Mouse (Mus musculus): ENCODE results near the gene Cpsf4.
"Not testable (repeated sequence)": the region's sequence is repeated elsewhere in the genome, so short reads cannot be mapped to it uniquely, and the experiment has no call there.

The Cpsf4 gene

DNA sequence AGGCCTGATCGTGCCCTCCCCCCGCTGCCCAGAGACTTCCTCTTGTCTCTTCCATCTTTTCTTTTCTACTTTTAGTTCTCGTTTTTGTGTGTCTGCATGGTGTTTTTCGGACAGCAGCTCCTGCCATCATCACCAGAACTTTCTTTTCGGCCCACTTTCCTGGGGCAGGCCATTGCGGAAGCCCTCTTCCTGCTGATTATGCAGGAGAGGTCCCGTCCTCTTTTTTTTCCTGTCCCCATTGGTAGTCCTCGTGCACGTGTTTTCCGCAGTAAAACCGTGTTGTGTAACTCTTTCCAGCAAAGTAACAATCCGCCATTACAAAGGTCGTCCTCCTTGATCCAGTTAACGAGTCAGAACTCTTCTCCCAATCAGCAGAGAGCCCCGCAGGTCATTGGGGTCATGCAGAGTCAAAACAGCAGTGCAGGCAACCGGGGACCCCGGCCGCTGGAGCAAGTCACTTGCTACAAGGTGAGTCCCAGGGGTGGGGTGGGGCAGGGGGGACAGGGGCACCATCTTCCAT, 11.5 kb downstream of the Cpsf4 start:
- DNase-seq (ENCODE audit: low spot score), result peak; percentile 69

DNA sequence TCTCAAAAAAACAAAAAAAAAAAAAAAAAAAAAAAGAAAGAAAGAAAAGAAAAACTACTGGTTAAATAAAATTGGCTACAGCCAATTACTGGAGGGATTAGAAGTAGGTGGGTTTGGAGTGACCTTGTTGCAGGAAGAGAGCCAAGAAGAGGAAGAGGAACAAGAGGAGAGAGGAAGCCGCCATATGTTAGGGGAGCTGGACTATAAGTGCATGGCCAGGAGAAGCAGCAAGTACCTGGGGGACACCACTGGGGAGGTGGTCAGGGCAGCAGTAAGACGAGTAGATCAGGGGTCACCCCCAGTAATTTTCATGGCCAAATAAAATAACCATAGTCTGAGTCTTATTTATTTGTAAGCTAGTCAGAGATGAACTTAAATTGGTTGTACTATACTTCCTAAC, 18.2 kb downstream of the Cpsf4 start:
- DNase-seq (ENCODE audit: low spot score), result no peak

DNA sequence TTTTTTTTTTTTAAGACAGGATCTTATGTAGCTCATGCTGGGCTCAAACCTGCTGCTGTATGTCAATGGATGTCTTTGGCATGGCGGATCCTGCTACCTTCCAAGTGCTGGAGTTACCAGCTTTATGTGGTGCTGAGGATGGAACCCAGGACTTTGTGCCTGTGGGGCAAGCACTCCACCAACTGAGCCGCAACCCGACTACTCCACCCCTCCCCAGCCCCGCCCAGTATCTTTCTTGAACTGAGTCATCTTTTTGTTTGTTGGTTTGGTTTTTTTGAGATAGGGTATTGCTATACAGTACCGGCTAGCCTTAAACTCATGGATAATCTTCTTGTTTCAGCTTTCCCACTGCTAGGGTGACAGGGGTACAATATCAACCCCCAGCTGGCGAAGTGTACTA, 22.4 kb downstream of the Cpsf4 start:
- DNase-seq (ENCODE audit: low spot score), result no peak

DNA sequence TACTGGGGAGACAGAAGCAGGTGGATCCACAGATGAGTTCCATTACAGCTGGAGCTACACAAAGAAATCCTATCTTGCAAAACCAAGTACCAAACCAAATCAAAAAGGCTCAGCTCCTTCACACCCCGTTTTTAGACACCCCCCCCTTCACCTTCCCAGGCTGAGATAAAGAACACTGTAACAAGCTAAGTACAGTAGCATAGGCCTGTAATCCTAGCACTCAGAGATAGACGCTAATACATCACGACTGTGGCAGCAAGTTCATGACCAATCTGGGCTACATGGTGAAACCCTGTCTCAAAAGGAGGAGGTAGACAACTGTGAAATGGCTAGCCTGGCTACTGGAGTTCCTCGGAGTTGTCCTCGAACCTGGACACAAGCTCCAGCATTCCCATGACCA, 23.4 kb downstream of the Cpsf4 start:
- no peak for DNase-seq (ENCODE audit: low spot score)

DNA sequence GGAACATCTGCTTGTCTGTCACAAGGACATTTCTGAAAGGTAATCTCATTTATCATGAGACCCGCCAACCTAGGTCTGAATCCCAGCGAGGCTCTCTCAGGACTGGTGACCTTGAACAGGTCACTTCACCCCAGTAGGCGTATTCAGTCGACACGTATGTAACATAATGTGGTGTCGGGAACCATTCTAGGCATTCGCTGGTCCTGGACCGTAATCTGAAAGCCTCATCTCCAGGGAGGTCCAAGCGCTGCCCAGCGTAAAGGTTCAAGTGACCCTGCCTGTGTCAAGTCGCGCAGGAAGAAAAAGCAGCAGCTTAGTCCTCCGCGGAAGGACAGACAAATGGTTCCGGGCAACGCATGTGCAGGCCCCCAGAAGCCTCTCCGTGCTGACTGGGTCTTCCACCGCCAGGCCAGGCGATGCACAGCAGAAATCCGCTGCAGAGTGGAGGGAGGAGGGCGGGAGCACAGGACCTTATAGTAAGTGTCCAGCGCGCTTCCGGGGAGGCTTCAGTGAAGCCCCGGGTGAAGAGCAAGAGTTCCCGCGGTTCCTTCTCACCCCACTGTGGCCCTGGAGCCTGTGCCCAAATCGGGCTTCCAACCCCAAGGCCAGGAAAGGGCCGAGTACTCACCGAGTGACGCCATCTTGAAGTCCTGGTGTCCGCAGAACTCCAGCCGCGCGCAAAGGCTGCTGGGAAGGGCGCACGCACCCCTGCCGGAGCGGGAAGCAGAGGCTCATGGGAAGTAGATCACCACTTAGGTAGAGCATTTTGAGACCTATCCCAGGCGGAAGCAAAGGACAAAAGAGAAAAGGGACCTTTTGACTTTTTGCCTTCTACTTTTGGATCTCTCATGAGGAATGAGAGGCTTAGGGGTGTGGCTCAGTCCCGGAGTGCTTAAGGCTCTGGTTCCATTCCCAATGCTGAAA, 24.1 kb downstream of the Cpsf4 start:
- peak; percentile 91 for DNase-seq (ENCODE audit: low spot score)

DNA sequence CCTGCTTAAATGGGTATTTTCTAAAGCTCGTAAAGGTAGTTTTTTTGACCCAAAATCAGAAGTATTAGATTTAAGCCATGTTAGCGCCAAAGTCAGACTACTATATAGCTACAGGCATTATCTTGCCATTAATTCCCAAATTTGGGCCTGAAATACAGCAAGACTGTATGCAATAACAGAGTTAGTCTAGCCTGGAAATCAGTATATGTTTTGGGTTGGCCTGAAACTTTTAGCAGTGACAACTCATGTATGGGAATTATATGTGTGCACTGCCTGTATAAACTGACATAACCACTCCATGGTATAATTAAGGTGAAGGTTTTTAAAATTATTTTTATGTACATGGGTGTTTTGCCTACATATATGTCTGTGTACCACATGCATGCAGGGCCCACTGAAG, 24.9 kb downstream of the Cpsf4 start, which contains the start of gene Atp5j2:
Gene Atp5j2 (minus strand): TSS at position 101 of the 400 bp plus-strand sequence.
- no peak for DNase-seq (ENCODE audit: low spot score)

DNA sequence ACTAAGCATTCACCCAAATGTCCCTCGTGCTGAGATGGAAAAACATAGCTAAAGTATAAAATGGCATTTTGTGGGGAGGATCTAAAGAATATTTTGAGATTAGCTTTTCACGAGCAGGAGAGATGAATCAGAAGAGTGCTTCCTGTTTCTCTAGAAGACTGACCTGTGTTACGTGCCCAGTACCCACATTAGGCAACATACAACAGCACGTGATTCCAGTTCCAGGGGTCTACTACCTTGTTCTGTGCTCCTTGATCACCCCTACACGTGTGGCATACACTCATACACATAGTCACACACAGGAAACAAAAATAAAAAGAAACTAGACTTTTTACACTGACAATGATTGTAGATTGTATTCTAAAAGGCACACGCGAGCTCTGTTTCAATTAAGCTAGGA, 33.4 kb downstream of the Cpsf4 start:
- DNase-seq (ENCODE audit: low spot score), result no peak

DNA sequence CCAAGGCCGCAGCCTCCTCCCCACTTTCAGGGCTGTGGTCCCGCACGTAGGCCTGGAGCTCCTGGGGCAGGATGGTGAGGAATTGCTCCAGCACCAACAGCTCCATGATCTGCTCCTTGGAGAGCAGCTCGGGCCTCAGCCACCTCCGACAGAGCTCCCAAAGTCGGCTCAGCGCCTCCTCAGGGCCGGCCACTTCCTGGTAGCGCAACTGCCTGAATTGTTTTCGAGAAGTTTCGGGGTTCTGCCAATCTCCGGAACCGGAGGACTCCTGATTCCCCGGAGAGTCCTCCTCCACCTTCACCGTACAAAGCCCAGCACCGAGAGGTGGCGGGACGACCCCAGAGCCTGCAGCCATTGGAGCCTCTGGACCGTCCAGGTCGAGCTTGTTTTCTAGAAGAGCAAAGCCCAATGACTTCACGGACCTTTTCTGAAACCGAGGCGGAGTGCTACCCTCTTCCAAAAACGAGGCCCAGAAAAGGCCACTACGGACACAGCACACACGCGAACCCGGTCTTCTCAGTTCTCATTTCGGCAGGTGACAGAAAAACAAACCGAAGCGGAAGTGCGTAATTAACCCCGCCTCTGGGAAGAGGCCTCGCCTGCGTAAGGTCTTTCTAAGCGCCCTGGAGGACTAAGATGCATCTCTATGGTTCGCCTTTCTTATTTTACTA, 34.4 kb downstream of the Cpsf4 start, which contains the start of gene Zkscan14:
Gene Zkscan14 (minus strand): TSS at position 548 of the 671 bp plus-strand sequence.
- peak; percentile 82 for DNase-seq (ENCODE audit: low spot score)

DNA sequence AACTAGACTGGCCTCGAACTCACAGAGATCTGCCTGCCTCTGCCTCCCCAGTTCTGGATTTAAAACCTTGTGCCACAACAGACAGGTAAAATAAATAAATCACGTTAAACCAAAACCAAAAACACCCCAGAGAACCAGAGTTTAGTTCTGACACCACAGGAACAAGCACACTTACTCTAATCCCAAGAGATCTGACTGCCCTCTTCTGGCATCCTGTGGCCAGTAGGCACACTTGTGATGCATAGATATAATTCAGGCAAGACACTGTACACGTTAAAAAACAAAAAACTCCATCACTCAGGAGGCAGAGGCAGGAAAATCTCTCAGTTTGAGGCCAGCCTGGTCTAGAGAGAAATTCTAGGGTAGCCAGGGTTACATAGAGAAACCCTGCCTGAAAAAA, 35.4 kb downstream of the Cpsf4 start:
- DNase-seq (ENCODE audit: low spot score), result no peak

DNA sequence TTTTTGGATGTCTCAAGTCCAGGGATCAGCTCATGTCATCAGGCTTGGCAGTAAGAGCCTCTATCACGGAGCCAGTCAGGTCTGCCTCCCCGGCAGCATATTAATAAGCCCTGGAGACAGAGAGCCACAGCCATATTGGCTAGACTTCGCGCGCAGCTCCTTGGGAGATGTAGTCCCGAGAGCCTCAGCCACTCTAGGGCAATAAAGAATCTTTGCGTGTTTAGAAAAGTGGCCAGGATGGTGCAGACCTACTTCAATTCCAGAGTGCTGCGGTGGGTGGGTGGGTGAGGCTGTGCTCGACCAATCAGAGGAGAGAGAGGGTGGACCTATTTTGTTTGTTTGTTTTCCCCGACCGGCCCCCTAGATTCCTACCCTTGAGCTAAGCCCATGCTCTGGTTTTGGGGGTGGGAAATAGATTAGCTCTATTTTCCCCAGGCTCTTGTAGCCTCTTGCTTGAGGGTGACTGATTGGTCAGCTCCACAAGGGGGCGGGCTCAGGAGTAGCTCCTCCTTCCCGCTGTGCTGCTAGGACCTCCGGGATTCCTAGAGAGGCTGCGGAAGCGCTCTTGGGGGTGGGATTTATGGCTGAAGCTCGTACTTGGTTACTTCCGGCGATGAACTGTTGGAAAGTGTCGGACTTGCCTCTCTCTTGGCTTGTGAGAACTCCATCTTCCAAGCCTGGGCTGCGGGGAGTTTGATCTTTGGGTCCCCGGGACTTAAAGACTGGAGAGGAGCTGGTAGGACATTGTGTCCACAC, 37.1 kb downstream of the Cpsf4 start, which contains the start of gene Zkscan5:
Gene Zkscan5 (plus strand): TSS at position 627 of the 756 bp plus-strand sequence.
- DNase-seq (ENCODE audit: low spot score), result peak; percentile 99

DNA sequence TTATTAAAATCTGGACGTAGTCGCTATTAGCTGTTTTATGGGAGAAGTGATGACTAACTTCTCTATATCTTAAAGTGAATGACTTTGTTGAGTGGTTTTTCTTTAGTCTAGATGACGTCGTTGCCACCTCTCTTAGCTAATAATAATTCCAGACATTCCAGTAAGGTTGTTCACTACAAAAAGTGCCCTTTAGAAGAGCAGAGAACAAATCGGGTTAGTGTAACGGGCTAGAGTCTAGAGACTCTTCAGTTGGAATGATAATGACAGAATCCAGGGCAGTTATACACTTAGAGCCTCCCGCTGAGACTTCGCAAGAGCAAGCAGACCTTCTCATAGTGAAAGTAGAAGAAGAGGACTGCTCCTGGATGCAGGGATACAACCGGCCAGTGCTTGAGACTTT, 38.0 kb downstream of the Cpsf4 start:
- DNase-seq (ENCODE audit: low spot score), result no peak

DNA sequence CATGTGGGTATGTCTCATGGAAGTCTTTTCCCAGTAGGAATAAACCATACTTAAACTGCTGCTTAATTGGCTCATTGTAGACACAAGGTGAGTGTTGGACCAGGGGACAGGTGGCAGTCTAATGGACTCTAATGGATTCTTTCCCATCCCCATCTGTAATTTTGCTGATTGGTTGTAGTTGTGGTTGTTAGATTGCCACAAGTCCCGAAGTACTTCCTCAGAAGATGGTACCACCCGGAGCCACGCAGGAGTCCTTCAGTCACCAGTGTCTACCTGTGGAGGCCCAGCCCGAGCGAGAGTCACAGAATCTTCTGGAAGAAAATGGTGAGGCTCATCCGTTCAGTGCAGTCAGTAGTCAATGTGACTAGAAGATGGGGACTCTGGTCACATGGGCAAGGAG, 40.4 kb downstream of the Cpsf4 start:
- DNase-seq (ENCODE audit: low spot score), result no peak

DNA sequence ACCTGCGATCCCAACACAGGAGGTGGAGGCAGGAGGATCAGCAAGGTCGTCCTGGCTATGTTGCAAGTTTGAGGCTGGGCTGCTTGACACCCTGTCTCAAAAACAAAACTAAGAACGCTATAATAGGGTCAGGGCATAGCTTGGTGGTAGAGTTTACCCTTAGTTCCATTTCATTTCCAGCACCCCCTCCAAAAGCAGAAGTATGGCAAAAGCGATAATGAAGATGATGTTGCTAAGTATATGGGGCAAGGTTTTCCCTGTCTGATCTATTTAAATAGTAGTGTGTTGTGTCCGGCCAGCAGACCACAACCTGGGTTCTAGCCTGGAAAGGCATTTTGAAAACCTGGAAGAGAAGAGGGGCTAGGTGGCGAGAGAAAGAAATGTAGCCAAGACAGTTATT, 40.9 kb downstream of the Cpsf4 start:
- no peak for DNase-seq (ENCODE audit: low spot score)

DNA sequence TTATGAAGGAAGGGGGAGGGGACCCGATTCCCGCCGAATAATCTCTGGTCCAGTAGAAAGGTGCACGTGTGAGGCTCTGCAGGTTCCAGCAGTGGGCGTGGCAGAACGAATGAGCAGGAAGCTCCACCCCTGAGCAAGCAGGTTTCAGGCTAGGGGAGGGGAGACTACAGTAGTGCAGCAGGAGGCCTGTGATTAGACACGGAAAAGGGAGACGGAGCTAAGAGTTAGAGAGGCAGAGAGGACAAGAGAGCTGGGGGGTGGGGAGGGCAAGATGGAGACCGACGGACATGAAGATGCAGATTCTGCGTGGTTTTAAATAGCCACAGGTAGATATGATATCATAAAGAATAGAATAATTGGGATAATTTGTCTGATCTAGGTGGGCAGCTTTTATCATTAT, 41.4 kb downstream of the Cpsf4 start:
- DNase-seq (ENCODE audit: low spot score), result not testable (repeated sequence)

DNA sequence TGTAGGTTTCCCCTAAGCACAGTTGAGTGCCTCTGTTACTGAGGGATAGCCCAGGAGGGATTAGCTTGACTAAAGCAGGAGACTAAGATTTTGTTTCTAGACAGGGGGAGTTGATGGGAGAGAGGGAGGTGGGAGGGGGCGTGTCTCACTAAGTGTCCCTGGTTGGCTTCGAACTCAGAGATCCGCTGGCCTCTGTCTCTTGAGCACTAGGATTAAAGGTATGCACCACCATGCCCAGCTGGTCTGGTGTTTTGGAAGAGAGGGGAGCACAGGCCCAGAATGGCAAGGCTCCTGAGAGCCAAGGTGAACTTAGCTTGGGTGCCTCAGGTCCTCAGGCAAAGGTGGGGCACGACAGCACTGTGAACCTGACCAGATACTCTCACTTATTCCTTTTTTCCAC, 44.3 kb downstream of the Cpsf4 start:
- no peak for DNase-seq (ENCODE audit: low spot score)

DNA sequence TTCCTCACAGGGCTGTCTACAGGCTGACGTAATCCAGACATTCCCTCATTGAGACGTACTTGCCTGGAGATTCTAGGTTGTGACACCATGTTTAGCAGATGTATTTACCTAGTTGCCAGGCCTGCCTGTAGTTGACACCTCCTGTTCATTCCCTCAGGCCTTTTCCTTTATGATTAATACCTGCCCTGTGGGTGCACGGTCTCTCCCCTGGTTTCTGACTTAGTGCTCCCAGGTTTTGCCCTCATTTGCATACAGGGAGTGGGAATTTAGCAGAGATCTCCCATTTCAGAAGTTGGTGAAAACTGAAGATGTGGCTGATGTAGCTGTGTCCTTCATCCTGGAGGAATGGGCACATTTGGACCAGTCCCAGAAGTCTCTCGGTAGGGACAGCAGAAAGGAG, 45.2 kb downstream of the Cpsf4 start:
- no peak for DNase-seq (ENCODE audit: low spot score)

DNA sequence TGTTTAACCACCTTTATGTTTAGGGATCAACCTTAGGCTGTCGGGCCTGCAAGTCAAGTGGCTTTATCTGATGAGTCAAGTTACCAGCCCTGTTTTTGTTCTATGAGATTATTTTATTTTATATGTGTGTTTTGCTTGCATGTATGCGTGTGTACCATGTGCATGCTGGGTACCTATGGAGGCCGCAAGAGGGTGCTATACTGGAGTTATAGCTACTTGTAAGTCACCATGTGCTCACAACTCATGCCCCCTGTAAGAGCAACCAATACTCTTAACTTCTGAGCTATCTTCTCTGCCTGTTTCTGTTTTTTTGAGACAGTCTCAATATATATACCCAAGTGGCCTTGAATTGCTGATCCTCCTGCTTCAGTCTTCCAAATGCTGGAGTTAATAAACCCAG, 46.5 kb downstream of the Cpsf4 start:
- DNase-seq (ENCODE audit: low spot score), result no peak

DNA sequence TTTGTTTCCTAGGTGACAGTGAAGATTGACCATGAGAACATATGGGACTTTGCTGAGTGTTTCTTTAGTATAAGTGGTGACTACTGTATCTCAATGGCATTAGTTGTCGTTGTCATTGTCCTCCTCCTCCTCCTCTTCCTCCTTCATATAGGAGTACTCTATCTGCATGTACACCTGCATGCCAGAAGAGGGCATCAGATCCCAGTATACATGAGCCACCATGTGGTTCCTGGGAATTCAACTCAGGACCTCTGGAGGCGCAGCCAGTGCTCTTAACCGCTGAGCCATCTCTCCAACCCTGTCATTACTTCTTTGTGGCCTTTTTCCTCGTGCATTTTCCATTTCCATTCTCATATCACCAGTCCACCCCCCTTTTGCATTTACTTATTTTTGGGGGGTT, 47.7 kb downstream of the Cpsf4 start:
- peak; percentile 41 for DNase-seq (ENCODE audit: low spot score)

DNA sequence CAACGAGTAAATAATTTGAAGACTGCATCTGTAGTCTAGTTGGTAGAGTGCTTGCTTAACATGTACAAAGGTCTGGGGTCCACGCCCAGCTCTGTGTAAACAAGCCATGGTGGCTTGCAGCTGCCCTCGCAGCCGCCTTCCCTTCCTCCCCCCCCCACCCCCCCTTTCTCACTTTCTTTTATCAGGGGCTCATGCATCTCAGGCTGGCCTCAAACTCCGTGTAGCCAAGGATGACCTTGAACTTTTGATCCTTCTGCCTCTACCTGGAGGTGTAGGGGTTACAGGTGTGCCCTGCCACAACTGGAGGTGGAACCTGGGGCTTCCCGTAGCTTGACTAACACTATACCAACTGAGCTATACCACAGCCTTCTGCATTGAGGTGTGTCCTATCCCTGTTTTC, 50.7 kb downstream of the Cpsf4 start:
- DNase-seq (ENCODE audit: low spot score), result peak; percentile 82

DNA sequence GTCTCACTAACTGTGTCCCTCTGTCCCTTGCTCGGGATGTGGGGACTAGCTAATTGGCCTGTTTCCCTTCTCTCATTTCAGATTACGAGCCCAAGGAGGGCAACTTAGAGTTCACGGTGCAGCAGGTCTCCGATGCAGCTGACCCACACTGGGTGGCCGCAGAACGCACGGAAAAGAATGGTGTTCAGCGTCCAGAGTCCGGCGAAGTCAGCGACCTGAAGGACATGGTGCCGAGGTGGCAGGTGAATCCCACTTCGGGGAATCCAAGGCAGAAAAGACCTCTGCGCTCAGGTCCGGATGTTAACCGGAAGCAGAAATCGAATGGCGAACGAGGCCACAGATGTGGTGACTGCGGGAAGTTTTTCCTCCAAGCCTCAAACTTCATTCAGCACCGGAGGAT, 51.2 kb downstream of the Cpsf4 start:
- peak; percentile 49 for DNase-seq (ENCODE audit: low spot score)

DNA sequence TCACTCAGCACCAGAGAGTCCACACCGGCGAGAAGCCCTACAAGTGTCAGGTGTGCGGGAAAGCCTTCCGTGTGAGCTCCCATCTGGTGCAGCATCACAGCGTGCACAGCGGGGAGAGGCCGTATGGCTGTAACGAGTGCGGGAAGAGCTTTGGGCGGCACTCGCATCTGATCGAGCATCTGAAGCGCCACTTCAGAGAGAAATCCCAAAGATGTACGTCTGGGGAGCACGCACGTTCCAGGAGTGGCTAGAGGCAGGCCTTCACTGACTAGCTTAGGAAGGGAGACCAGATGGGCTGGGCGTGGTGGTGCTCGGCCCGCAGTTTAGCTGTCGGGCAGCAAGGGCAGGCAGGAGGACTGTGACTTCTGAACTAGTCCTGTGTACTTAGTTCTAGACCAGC, 51.7 kb downstream of the Cpsf4 start:
- no peak for DNase-seq (ENCODE audit: low spot score)

DNA sequence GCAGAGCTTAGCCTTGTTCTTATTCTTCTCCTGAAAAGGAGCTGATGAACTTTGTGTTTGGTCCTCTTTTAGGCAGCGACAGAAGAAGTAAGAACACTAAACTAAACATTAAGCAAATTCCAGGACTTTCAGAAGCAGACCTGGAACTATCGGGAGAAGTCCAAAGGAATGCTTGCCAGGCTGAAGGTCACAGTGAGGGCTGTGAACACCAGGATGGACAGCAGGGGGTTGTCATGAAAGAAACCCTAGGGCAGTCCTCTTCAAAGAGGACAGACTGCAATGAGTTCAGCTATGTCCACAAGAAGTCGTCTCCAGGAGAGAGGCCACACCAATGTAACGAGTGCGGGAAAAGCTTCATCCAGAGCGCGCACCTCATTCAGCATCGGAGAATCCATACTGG, 53.0 kb downstream of the Cpsf4 start:
- DNase-seq (ENCODE audit: low spot score), result peak; percentile 69
